Mouse (Mus musculus): ENCODE measurements around the gene Krt77.

The Krt77 gene

GRCm38 (mm10) chr15:101869431-101869830 lies at the start of gene Krt77:
Gene Krt77 (minus strand): TSS chr15:101869705.
- DNase-seq (ENCODE audit: low read depth, low spot score), result no peak

- no peak for DNase-seq (ENCODE audit: low read depth, low spot score)
These were observed 46.6 kb upstream of the Krt77 start for GRCm38 (mm10) chr15:101916072-101916471.

GRCm38 (mm10) chr15:101904849-101905248 lies 35.3 kb upstream of the Krt77 start:
- DNase-seq (ENCODE audit: low read depth, low spot score), result no peak

- DNase-seq (ENCODE audit: low read depth, low spot score), result no peak
These were observed 33.0 kb upstream of the Krt77 start for GRCm38 (mm10) chr15:101902171-101903149.

- no peak for DNase-seq (ENCODE audit: low read depth, low spot score)
These were observed 25.7 kb upstream of the Krt77 start for GRCm38 (mm10) chr15:101895216-101895615.

GRCm38 (mm10) chr15:101892820-101893219 lies 23.3 kb upstream of the Krt77 start, which contains the start of gene Krt76:
Gene Krt76 (minus strand): TSS chr15:101892920.
- no peak for DNase-seq (ENCODE audit: low read depth, low spot score)

- no peak for DNase-seq (ENCODE audit: low read depth, low spot score)
These were observed 10.3 kb upstream of the Krt77 start for GRCm38 (mm10) chr15:101879776-101880175.

GRCm38 (mm10) chr15:101878041-101878440 lies 8.5 kb upstream of the Krt77 start:
- DNase-seq (ENCODE audit: low read depth, low spot score), result no peak

GRCm38 (mm10) chr15:101874383-101874782 lies 4.9 kb upstream of the Krt77 start:
- no peak for DNase-seq (ENCODE audit: low read depth, low spot score)

- DNase-seq (ENCODE audit: low read depth, low spot score), result no peak
These were observed 3.7 kb upstream of the Krt77 start for GRCm38 (mm10) chr15:101873231-101873630.

GRCm38 (mm10) chr15:101866754-101867153 lies 2.8 kb downstream of the Krt77 start:
- no peak for DNase-seq (ENCODE audit: low read depth, low spot score)

GRCm38 (mm10) chr15:101860421-101861130 lies 8.9 kb downstream of the Krt77 start:
- DNase-seq (ENCODE audit: low read depth, low spot score), result no peak

- peak; percentile 24 for DNase-seq (ENCODE audit: low read depth, low spot score)
These were observed 9.8 kb downstream of the Krt77 start for GRCm38 (mm10) chr15:101859735-101860170.

GRCm38 (mm10) chr15:101858673-101859425 lies 10.7 kb downstream of the Krt77 start:
- DNase-seq (ENCODE audit: low read depth, low spot score), result no peak

GRCm38 (mm10) chr15:101856696-101857095 lies 12.8 kb downstream of the Krt77 start:
- no peak for DNase-seq (ENCODE audit: low read depth, low spot score)

GRCm38 (mm10) chr15:101855732-101856131 lies 13.8 kb downstream of the Krt77 start:
- no peak for DNase-seq (ENCODE audit: low read depth, low spot score)

GRCm38 (mm10) chr15:101854294-101854693 lies 15.2 kb downstream of the Krt77 start:
- no peak for DNase-seq (ENCODE audit: low read depth, low spot score)

GRCm38 (mm10) chr15:101852571-101852970 lies 16.9 kb downstream of the Krt77 start:
- DNase-seq (ENCODE audit: low read depth, low spot score), result no peak

GRCm38 (mm10) chr15:101850694-101851093 lies 18.8 kb downstream of the Krt77 start, which contains the start of gene Krt1:
Gene Krt1 (minus strand): TSS chr15:101850794.
- no peak for DNase-seq (ENCODE audit: low read depth, low spot score)

GRCm38 (mm10) chr15:101845971-101846403 lies 23.5 kb downstream of the Krt77 start:
- peak; percentile 50 for DNase-seq (ENCODE audit: low read depth, low spot score)

- DNase-seq (ENCODE audit: low read depth, low spot score), result no peak
These were observed 26.3 kb downstream of the Krt77 start for GRCm38 (mm10) chr15:101843192-101843591.

Data from CD4-positive helper T cell, adult 2 months (primary cell).